Mouse (Mus musculus): ENCODE measurements around the gene Cacfd1.
A peak's percentile ranks its signal among the peaks of the same experiment; 100 is the strongest.

Cacfd1 gene

DNA sequence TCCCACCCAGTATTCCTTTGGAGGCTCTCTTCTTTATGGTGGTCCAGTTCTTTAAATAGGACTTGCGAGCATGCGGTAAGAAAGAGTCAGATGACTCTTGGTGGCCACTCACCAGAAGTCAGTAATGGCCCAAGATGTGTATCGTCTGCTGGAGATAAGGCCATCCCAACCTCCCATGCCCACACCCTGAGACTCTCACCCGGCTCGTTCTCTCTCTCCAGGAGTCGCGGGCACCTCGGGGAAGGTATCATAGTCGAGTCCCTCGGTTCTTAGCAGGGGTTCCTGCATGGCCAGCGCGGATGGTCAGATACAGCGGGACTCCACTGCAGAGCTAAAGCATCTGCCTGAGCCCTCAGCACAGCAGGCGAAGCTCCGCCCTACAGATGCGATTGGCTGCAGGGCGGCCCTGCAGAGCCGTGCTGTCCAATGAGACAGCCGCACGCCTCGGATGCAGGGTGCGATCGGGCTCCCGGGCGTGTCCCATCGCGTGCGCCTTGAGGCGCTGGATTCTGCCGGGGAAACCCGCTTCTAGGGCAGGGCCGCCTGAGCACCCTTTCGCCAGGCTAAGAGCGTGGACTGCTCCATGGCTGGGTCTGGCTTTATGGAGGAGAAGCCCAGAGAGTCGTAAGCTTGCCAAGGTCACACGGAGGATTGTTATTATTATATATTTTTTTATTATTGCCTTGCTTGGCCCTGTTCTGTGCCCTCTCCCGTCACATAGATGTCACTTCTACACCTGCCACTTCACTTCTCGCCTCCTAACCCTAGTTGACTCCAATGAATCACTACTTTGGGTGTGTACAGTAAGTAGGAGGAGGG lies 18.1 kb downstream of the Cacfd1 start, which contains the start of gene Slc2a6:
Gene Slc2a6 (minus strand): TSS at position 381 of the 819 bp plus-strand sequence.
- peak; percentile 61 for DNase-seq (ENCODE audit: low read depth)

DNA sequence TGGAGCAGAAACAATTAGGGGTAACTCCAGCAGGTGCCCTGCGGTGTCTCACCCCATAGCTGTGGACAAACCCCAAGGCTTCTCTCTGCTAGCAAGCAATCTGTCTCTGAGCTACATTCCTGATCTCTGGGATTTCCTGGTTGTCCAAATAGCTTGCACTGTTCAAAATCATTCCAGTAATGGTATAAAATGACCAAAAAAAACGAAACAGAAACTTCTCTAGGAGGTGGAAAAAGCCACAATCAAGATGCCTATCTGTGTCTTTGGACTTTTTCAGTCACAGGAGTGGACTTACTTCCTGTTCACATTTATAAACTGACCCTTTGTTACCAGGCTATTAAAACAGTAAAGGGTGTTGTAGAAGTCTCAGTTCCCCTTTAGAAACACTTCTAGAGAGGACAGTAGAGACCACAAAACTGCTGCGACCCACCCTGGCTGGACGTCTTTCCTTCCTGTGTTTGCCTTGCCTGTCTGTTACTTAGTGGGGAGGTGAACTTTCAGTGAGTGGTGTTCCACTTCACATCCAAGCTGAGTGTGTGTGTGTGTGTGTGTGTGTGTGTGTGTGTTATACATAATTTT lies 18.8 kb downstream of the Cacfd1 start:
- no peak for DNase-seq (ENCODE audit: low read depth)

DNA sequence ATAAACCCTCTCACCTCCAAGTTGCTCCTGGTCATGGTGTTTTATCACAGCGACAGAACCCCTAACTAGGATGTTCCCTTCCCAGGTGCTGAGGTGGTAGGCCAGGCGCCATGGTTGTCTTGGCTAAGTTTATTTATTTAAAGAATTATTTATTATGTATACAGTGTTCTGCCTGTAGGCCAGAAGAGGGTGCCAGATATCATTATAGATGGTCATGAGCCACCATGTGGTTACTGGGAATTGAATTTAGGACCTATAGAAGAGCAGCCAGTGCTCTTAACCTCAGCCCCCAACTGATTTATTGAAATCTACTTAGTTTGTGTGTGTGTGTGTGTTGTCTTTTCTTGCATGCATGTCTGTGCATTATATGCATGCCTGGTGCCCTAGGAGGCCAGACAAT lies 22.6 kb downstream of the Cacfd1 start:
- no peak for DNase-seq (ENCODE audit: low read depth)

DNA sequence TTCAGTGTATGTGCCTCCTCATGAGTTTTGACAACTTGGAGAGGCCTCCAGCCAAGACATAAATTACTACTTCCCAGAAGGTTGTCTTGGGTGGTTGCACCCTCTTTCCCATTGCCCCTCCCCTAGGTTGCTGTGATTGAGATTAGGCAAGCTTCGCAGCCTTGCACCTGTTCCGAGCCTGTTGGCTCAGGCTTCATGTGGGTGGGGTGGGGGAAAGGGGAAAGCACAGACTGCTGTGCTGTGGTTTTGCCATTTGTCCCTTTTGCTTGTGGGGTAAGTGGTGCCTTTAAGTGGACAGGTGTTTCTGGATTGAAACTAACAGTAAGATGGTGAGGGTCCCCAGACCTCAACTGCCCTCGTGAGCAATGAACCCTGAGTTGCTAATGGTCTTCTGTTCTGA lies 26.3 kb downstream of the Cacfd1 start:
- DNase-seq (ENCODE audit: low read depth): no peak

DNA sequence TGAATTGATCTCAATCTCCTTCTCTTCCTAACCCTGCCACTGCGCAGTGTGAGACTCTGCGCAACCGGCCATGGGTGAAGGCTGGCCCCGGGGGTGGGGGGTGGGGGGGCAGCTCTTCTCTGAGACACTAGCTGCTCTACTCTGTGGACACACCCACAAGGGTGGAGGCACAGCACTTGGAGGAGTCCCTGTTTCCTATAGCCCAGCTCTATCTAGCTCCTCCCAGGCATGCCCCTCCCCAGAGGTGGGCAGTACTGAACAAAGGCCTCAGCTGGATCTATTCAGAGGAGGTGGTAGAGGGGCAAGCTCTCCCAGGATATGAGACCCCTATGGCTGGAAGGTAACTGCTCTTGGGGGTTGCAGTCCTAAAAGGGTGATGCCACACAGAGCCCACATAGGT lies 27.3 kb downstream of the Cacfd1 start:
- DNase-seq (ENCODE audit: low read depth): no peak

DNA sequence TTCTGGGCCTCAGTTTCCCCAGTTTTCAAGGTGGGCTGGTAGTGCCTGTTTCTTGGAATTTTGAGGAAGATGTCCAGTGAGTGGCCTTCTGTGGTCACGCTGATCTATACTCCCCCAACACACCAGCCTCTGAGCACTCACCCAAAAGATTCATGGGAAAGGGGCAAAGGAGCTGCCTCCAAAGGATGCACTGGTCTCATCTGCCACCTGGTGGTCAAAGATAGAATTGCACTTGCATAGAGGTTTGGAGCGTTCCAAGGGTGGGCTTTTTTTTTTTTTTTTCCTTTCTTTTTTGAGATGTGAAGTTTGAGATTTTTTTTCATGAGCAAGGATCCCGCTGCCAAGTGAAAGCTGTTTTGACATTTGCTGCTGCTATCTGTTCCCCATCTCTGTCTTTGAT lies 28.9 kb downstream of the Cacfd1 start:
- no peak for DNase-seq (ENCODE audit: low read depth)

DNA sequence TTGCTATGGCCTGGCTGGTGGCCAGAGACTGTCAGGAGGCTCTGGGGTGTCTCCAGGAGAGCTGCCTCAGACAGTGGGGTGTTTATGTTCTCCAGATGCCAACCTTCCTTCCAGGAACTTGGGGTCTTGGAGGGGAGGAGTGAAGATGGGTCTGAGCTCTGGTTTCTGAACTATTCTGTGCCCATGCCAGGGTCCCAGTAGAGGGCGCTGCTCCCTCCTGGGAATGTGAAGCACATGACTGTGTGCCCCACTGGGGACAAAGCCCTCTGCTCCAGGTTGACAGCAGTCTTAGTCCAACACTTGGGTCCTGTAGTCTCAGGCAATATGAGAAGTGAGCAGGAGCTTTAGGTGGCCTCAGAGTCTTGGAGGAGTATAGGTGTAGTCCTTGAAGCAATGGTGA lies 29.6 kb downstream of the Cacfd1 start:
- no peak for DNase-seq (ENCODE audit: low read depth)

DNA sequence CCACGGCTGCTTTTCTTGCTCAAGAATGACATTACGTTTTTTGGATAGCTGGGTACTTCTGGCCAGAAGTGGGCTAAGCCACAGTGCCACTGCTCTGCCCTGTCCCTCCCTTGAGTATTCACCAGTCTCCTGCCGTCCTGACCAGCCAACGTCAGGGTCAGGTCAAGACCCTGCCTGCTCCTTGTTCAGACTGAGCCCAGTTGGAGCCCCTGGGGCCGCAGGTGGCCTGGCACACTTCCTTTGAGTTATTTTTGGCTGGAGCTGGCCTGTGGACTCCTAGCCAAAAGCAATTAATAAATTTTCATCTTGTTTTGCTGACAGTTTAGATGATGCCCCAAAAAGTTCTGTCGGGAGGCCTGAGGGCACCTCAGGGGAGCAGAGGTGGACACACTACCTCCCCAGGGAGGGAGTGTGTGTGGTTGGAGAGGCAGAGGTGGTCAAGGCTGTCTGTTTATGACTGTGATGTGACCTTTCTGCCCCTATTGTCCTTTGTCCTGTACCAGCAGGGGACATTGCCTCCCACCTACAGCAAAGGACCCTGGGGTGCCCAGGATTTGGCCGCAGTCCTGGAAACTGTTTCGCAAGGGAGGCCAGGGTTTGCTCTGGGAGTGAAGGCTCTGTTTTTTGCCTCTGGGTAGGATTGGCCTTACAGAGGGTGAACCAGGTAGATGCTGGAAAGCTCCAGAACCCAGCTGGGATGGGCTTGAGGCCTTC lies 32.6 kb downstream of the Cacfd1 start:
- DNase-seq (ENCODE audit: low read depth): no peak

DNA sequence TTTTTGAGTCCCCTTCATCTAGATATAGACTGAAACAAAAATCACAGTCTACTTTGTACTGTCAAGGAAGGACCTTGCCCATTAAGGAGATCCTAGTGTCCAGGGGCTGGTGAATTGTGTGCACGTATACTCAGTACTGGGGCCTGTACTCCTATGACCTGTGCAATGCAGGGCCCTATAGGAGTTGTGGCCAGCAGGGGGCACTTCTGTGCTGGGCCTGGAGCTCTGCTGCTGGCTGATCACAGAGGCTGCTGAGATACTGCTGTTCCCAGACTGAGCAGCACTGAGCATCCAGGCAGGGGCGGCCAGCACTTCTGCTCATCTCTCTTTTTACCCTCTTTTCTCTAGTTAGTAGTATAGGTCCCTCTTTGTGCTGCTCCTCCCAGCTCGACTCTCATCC lies 33.7 kb downstream of the Cacfd1 start:
- DNase-seq (ENCODE audit: low read depth): no peak

DNA sequence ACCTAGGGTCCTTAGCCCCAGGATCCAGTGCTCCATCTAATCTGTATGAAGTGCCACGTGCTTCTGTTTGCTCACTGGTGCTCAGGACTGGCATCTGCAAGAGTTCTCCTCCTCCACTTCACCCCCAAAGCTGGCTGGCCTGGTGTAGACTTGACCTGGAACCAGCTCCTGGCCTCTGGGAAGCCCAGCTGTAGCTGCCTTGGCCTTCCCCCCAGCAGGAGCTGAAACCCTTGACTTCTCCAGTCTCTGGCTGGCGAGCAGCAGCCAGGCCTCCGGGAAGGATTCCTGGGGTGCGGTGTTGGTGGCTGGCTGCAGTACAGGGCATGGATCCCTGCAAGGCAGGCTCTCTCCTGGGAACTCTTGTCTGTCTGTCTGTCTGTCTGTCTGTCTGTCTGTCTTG lies 34.4 kb downstream of the Cacfd1 start:
- DNase-seq (ENCODE audit: low read depth): no peak

DNA sequence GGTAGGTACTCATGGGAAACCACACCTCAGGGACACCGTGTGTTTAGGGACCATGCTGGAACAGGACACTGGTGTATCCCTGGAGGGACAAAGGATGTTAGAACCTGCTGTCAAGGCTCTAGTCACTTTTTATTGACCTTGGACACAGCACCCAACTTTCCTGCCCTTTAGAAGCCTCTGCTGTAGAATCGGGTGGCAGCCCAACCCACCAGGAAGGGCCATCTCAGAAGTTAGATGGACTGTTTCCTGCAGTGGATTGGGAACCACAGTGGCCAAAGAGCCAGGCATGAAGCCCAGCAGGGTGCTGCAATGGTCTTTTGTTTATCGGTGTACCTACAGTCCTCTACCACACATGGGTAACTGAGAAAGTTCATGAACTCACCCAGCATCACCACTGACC lies 34.9 kb downstream of the Cacfd1 start:
- DNase-seq (ENCODE audit: low read depth): no peak

DNA sequence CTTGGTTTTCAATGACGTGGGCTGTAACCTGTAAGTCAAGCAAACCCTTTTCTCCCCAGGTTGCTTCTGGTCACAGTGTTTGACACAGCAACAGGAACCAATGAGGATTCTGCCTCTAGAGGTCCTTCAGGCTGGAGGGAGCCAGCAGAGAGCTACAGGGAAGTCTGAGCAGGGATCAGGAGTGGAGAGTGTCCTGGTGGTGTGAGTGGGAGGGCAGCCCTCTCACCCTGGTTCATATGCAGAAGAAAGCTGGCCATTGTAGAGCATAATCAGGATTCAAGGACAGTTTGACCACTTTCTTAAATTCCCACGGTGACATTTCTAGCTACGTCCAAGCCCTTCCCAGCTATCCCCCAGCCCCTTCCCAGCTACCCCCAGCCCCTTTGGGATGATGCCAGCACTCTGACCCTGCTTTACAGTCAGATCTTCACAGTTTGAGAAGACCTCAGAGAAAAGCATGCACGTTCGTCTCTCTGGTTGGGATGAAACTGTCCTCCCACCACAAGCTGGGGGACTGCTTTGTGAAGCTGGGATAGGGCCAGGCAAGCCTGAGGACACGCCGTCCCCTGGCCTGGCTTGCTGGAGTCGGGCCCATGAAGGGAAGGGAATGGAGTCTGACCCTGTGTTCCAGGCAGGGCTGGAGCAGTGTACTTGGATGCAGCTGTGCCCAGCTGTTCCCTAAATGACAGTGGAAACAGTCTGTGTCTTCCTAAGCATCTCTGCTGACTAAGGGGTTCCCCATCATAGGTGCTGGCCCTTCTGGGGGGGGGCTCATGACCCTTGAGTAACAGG lies 36.4 kb downstream of the Cacfd1 start:
- no peak for DNase-seq (ENCODE audit: low read depth)

DNA sequence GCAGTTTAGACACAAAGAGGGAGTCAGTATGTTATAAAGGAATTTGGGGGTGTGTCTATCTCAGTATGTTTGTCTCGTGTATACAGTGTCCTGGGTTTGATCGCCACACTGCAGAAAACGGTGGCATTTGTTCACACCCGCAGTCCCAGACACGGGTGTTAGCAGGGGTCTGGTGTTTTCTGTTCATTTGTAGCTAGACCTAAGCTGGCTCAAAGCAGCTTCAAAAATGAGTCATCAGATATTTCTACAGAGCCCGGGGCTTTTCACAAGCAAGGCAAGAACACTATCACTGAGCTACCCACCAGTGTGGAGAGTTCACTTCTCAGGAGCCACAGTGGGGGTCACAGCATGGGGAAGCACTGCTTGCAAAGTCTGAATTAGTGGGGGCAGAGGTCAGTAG lies 39.7 kb downstream of the Cacfd1 start:
- no peak for DNase-seq (ENCODE audit: low read depth)

DNA sequence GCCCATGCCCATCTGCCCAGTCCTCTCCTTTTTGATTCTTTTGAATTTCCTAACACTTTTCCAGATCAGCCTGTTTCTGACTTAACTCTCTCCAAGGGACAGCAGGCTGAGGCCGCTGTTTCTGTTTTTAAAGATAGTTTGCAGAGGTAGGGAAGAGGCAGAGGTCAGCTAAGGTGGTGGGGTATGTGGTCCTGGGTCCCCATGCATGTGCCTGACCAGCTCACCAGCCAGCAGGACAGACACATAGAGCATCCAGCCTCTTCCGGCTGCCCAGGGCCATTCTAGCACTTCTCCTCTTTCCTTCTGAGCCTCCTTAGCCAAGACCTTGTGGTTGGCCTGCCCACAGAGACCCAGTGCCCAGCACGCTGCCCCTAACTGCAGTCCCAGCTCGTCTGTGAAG lies 48.5 kb downstream of the Cacfd1 start:
- DNase-seq (ENCODE audit: low read depth): no peak

DNA sequence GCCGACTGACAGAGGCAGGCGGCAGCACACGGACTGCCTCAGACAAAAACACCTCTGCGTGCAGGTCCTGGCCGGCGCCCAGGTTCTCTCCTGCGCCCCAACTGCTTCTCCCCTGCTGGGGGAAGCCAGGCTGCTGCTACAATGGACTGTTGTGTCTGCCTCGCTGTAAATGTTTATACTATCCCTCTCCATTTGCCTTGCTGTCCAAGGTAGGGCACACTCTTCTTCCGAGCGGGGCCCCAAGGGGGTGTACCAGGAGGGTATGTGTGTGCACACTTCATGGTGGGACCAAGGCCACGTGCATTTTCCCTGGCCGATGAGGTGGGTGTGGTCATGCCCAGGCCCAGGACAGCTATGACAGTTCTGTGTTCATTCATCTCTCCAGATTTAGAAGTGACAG lies 49.0 kb downstream of the Cacfd1 start:
- DNase-seq (ENCODE audit: low read depth): no peak

DNA sequence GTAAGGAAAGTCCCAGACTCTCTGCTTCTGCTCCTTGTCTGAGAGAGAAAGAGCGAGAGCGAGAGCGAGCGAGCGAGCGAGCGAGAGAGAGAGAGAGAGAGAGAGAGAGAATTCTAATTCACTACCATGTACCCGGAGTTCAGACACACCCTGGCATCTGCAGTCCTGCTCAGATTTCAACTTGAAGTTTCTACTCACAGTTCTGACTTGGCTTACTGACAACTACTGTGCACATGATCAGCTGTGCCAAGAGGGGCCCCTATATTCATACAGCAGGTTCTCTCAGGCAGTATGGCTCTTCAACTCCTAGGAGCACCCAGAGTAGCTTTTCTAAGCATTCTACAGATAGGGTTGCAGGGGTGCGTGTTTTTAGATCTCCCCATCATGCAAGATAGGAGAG lies 49.5 kb downstream of the Cacfd1 start:
- no peak for DNase-seq (ENCODE audit: low read depth)

DNA sequence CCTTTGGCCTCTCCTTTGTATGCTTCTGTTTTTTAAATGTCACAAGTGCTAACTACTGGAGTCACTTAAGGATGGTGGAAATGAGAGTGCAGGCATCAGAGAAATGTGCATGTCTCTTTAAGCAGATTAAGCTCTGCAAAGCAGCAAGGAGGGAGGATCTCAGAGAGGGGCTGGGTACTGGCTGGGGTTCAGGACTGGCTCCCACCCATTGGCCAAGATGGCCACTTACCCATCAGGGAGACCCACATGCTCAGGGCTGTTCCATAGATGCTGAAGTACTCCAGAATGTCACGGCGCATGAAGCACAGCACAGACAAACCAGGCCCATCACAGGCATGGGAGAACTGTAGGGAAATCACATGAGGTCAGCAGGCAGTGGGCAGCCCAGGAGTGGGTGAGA lies 57.4 kb downstream of the Cacfd1 start:
- DNase-seq (ENCODE audit: low read depth): no peak

DNA sequence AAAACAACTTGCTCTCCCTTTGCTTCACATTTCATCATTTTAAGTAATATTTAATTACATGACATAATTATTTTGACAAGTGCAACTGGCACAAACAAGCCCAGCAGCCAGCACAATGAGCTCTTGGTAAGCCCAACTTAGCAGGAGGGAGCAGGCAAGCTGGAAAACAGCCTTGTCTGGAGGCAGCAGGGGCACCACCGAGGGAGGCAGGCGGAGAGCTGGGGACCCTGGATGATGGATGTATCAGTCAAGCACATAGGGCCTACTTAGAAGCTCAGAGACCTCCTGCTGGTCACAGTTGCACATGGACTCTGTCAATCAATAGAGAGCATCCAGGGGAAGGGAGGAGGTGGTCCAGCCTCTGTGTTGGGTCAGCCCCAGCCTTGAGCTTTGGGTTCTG lies 58.3 kb downstream of the Cacfd1 start:
- DNase-seq (ENCODE audit: low read depth): no peak

DNA sequence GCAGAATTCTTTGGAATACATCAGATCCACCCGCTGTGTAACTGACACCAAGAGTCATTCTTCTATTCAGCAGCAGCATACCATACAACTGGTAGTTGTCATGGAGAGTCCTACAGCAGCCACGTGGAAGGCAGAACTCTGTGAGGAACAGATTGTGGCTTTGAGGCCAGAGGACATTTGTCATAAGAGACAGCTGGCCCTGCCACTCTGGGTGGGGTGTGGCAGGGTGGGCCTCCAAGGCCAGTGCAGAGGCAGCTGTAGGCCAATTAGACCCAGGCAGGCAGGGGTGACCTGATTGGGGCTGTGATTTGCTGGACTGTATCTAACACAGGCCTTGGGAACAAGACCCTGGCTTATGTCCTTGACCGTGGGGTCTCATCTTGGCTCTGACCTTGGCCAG lies 59.9 kb downstream of the Cacfd1 start:
- DNase-seq (ENCODE audit: low read depth): no peak

DNA sequence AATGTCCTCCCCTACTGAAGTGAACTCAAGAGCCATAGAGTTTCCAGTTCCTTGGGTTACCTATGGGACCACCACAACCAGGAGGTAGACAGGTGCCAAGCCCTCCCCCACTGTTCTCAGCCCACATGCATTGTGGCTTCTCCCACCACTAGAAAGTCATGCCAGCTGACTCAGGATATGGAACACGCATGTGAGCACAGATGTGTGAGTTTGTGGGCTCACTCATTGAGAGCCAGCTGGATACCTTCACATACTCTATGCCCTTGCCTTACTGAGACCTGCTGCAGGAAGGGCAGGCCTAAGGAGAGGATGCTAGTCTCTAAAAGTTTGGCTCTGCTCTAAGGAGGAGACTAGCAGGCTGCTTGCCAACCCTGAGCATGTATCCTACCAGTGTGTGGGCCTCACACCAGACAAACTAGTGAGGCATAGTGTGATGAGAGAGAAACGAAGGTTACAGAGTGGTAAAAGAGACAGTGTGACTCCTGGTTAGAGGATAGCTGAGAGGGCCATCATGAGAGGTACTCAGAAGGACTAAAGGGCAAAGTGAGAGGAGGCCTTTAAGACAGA lies 60.6 kb downstream of the Cacfd1 start:
- no peak for DNase-seq (ENCODE audit: low read depth)

Measured in fibroblast of lung, adult 2 months (primary cell).